Mouse (Mus musculus): Measurements from ENCODE around the gene Vmn2r53.
"Not testable (repeated sequence)": the region's sequence is repeated elsewhere in the genome, so short reads cannot be mapped to it uniquely, and the experiment has no call there.

Gene Vmn2r53

GRCm38 (mm10) chr7:12608688-12609087 lies at the start of gene Vmn2r53:
TSS of gene Vmn2r53 (minus strand) at chr7:12608788.
- DNase-seq (ENCODE audit: low spot score) = no peak

- not testable (repeated sequence) for DNase-seq (ENCODE audit: low spot score)
Measured at GRCm38 (mm10) chr7:12640219-12640618, 31.6 kb upstream of the Vmn2r53 start, which contains the start of gene Vmn2r54. TSS of gene Vmn2r54 (minus strand) at chr7:12640319.

All from retina, embryonic 14.5 days (tissue).